Mouse (Mus musculus) hindbrain, embryonic 11.5 days (tissue): ENCODE measurements around the gene Gna11. TPM values are rescaled to one million over a fixed set of nuclear protein-coding genes. Genes with fewer than 3 reads are reported as not detected.
A peak's percentile ranks its signal among the peaks of the same experiment; 100 is the strongest.

Experiments
- ATAC-seq: fragments of 200-750 bp; cut with Nextera tagmentation; 2 replicates; pipeline ENCODE4 v1.8.0; 2017; ENCODE audit warnings: mild to moderate bottlenecking, moderate TSS enrichment, moderate library complexity; ENCODE audit not compliant: low FRiP score
- DNase-seq: peaks from one replicate; pipeline ENCODE4 v3.0.0-alpha.2; 2015; ENCODE audit warnings: low spot score
- H3K27ac ChIP-seq: fragments of 300-500 bp; sonication (generic); 2 replicates; pipeline ENCODE4 v1.5.1; 2014; ENCODE audit warnings: mild to moderate bottlenecking, low read depth, low read length
- H3K27me3 ChIP-seq: fragments of 300-500 bp; sonication (generic); 2 replicates; pipeline ENCODE4 v1.6.1; 2014; ENCODE audit warnings: mild to moderate bottlenecking, low read length, moderate library complexity, mixed read lengths; ENCODE audit not compliant: control insufficient read depth, insufficient read depth
- H3K36me3 ChIP-seq: fragments of 300-500 bp; sonication (generic); 2 replicates; pipeline ENCODE4 v1.6.1; 2014; ENCODE audit warnings: mild to moderate bottlenecking, low read length, moderate library complexity, mixed read lengths; ENCODE audit not compliant: control insufficient read depth, insufficient read depth
- H3K4me1 ChIP-seq: fragments of 300-500 bp; sonication (generic); replicated peaks from 2 replicates; pipeline ENCODE4 v1.6.1; 2014; ENCODE audit warnings: low read length, mixed read lengths; ENCODE audit not compliant: control insufficient read depth, insufficient read depth
- H3K4me2 ChIP-seq: fragments of 300-500 bp; sonication (generic); replicated peaks from 2 replicates; pipeline ENCODE4 v1.6.1; 2014; ENCODE audit warnings: mild to moderate bottlenecking, low read depth, low read length
- H3K4me3 ChIP-seq: fragments of 300-500 bp; sonication (generic); 2 replicates; pipeline ENCODE4 v1.5.1; 2014; ENCODE audit warnings: low read depth, low read length
- H3K9ac ChIP-seq: fragments of 300-500 bp; sonication (generic); 2 replicates; pipeline ENCODE4 v1.6.1; 2014; ENCODE audit warnings: low read depth, low read length
- H3K9me3 ChIP-seq: fragments of 300-500 bp; sonication (generic); 2 replicates; pipeline ENCODE4 v1.6.1; 2016; ENCODE audit warnings: low read length; ENCODE audit not compliant: control insufficient read depth
- whole genome bisulfite sequencing: fragments of 180-500 bp; shearing (Covaris S2); extraction: QIAGEN DNeasy Blood & Tissue Kit; methylation state at CpG from one replicate; pipeline ENCODE4 v1.1.7; 2014; 5-methylcytosine and 5-hydroxymethylcytosine counted together
- polyA plus RNA-seq: library from polyadenylated mRNA; unstranded; fragments of >200 nt; fragmentation: Nextera tagmentation; extraction: Ambion mirVana; gene quantifications from 2 replicates; pipeline ENCODE4 v1.2.1, GENCODE M21; 2014

Gene Gna11
- polyA plus RNA-seq, 1 experiment from 2014 or later: 57.3 TPM

DNA sequence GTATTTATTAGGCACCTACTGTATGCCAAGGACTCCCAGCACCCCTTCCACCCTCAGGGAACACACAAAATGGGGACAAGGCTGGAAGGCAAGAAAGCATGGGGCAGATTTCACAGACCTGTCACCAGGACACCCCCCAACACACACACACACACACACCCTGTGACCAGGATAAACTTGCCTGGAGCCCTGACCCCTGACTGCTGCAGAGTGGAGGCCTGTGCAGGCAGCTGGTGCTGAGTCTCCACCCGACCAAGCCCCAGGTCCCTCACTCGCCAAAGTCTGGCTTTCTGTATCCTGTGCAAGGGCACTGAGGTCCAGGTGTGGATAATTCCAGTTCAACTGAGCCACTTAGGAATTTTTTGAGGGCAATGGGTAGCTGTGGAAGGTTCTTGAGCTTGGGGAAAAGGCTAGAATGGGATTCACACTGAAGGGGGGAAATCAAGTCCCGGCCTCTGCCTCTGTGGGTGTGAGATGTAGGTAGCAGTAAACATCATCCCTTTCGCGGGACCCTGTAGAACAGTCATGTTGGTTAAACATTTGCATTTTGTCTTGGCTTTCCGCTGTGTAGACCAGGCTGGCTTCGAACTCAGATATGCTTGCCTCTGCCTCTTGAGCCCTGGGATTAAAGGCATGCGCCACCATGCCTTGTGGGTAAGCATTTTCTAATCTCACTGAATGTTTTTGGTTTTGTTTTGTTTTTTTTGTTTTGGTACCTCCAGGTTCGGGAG is 24.7 kb upstream of the Gna11 start:
- no peak overlapping the region for H3K4me2 ChIP-seq
- no peak for DNase-seq
- no peaks in the 10 kb centered on the region for H3K9me3 ChIP-seq
- no peak overlapping the region for H3K9ac ChIP-seq
- no peaks in the 10 kb centered on the region for H3K36me3 ChIP-seq
- H3K27me3 ChIP-seq: peaks cover 66% of the 10 kb centered on the region
- no peak overlapping the region for H3K4me3 ChIP-seq
- ATAC-seq: no peak
- 42% methylated on average over 9 of the region's 9 CpGs for WGBS
- H3K27ac ChIP-seq: peak overlapping the region; percentile 67
- H3K4me1 ChIP-seq: peaks cover 33% of the 10 kb centered on the region

DNA sequence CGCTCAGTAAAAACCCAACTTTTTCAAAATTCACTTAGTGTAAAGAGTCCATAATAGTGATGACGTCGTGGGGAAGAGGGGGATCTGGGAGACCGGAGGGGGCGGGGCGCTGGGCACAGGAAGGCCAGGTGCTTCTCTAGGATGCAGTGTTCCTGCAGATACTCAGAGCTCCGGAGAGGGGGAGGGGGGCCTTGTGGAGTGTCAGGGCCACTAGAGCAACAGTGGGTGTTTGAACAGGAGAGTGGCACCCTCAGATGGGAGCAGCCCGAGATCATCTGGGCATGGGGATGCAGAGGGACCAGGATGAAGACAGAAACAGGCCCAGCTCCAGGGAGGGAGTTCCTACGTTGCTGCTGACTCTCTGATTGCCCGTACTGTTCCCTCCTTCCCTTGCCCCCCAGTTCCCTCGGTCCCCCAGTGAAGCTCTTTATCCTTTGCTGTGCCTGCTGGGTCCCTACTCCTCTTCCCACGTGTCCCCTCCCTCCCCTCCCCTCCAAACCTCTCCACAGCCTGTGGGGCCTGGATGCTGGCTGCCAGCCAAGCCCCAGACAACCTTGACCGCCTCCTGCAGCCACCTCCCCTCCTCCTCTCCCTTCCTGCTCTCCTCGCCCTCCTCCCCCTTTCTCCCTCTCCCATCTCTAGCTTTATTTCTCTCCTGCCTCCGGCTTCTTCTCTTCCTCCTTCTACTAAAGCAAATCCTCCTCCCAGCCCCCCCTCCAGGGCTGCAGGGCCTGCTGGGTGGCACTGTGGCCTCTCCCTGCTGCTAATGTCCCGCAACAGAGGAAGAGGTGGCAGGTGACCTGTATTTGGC is 23.6 kb upstream of the Gna11 start:
- Histone ChIP-seq H3K36me3 (no peaks in the 10 kb centered on the region), H3K4me3 (no peak overlapping the region), H3K9ac (no peak overlapping the region), H3K27ac (peak overlapping the region; percentile 55; the same call in 1 of the 2 replicates), H3K9me3 (no peaks in the 10 kb centered on the region), H3K4me1 (peaks cover 40% of the 10 kb centered on the region), H3K27me3 (peaks cover 57% of the 10 kb centered on the region), H3K4me2 (no peak overlapping the region; the same call in 1 of the 2 replicates)
- ATAC-seq: no peak
- peak; percentile 72 for DNase-seq
- 9% methylated on average over 15 of the region's 16 CpGs for WGBS

DNA sequence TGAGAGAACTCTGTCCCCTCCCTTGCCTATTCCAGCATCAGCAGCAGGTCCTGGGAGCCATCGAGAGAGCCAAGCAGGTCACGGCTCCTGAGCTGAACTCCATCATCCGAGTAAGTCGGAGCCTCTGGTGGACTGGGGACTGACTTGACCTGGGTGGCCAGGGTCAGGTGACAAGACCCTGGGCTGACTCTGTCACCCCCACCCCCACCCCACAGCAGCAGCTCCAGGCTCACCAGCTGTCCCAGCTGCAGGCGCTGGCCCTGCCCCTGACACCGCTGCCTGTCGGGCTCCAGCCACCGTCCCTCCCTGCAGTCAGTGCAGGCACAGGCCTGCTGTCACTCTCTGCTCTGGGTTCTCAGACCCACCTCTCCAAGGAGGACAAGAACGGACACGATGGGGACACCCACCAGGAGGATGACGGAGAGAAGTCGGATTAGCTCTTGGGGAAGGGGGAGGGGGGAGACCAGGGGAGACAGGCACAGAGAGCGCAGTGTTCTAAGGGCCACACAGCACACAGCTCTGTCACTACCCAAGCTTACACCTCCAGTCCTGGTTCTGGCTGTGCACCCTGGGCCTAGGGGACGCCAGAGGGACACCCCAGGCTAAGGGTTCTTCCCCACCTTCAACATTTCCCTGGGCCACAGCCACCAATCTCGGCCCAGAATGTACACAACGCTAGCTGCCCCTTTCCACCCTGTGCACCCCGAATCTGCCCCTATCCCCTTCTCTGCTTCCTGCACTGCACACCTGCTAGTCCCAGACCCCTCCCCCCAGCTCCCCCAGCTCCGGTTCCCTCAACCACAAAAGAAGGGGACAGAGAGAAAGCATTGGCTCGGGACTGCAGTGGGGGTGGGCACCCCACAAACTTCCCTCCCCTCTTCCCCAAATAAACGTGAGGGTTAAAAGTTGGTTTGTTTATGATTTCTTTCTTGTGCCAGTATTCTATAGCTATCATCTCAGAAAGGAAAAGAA is 20.6 kb upstream of the Gna11 start:
- H3K36me3 ChIP-seq: no peaks in the 10 kb centered on the region
- peaks cover 40% of the 10 kb centered on the region for H3K27me3 ChIP-seq
- H3K9ac ChIP-seq: no peak overlapping the region
- H3K27ac ChIP-seq: no peak overlapping the region
- no peak overlapping the region for H3K4me3 ChIP-seq
- peaks cover 33% of the 10 kb centered on the region for H3K4me1 ChIP-seq
- ATAC-seq (no peak), DNase-seq (no peak)
- no peaks in the 10 kb centered on the region for H3K9me3 ChIP-seq
- 24% methylated on average over 20 of the region's 20 CpGs for WGBS
- H3K4me2 ChIP-seq: no peak overlapping the region

DNA sequence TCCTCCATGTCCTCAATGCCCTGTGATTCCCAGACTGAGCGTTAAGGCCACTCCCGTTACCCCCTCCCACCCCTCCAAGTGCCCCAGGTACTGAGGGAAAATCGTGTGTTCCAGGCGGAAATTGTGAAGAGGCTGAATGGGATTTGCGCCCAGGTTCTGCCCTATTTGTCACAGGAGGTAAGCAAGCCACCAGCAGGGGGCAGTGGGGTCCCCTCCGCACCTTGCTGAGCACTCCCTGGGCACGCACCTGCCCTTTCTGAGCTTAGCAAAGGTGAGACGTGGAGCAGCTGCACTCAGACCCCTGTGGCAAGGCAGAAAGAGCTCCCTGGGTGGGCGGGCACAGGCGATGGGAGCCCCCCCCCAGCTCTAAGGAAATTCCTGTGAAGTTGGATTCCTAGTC is 19.7 kb upstream of the Gna11 start:
- DNase-seq: peak; percentile 73
- Histone ChIP-seq H3K4me1 (peaks cover 27% of the 10 kb centered on the region), H3K9me3 (no peaks in the 10 kb centered on the region), H3K27me3 (peaks cover 39% of the 10 kb centered on the region), H3K4me2 (no peak overlapping the region), H3K27ac (no peak overlapping the region), H3K4me3 (no peak overlapping the region), H3K36me3 (no peaks in the 10 kb centered on the region), H3K9ac (no peak overlapping the region)
- ATAC-seq: no peak
- WGBS: 13% methylated on average over 10 of the region's 10 CpGs

DNA sequence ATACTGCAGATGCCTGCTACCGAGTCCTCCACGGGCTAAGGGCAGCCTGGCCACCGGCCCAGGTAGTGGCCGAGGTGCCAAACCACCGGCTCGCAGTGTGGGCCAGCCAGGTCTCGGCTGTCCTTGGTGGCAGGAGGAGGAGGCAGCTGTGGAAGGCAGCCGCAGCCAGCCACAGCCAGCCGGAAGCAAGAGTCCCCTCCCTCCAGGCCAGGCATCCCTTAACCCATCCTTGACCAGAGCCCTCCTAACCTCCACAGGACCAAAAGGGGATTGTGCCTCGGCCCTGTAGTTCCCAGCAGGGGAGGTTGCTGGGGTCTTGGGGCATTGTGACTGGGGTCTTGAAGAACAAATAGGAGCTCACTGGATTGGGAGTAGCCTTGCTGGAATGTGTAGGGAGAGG is 19.2 kb upstream of the Gna11 start:
- H3K9me3 ChIP-seq: no peaks in the 10 kb centered on the region
- no peak overlapping the region for H3K27ac ChIP-seq
- no peak overlapping the region for H3K9ac ChIP-seq
- H3K27me3 ChIP-seq: peaks cover 34% of the 10 kb centered on the region
- peaks cover 25% of the 10 kb centered on the region for H3K4me1 ChIP-seq
- WGBS: 1% methylated on average over 10 of the region's 10 CpGs
- H3K4me3 ChIP-seq: peak overlapping the region; percentile 12; the same call in 1 of the 2 replicates
- no peaks in the 10 kb centered on the region for H3K36me3 ChIP-seq
- H3K4me2 ChIP-seq: peak overlapping the region; percentile 21; the same call in 1 of the 2 replicates
- ATAC-seq: no peak
- DNase-seq: peak; percentile 49

DNA sequence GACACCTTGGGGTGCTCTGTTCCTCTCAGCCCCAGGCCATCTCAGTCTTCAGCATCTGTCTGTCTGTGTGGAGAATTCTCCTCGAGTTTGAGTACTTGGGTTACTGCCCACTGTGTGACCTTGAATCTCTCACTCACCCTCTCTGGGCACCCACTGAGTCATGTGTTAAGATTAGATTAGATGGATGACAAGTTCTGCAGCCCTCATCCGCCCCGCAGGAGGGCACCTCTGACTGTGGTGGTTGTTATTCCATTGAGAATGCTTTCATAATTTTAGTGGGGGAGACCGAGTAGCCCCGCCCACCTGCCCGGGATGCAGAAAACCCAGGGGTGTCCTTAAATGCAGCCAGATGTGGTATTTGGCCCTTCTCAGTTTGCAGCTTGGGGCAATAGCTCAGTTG is 18.5 kb upstream of the Gna11 start:
- peaks cover 31% of the 10 kb centered on the region for H3K27me3 ChIP-seq
- H3K4me2 ChIP-seq: peak overlapping the region; percentile 21; the same call in 1 of the 2 replicates
- WGBS: 47% methylated on average over 6 of the region's 6 CpGs
- no peak overlapping the region for H3K9ac ChIP-seq
- H3K4me1 ChIP-seq: peaks cover 21% of the 10 kb centered on the region
- no peaks in the 10 kb centered on the region for H3K36me3 ChIP-seq
- H3K27ac ChIP-seq: no peak overlapping the region
- no peaks in the 10 kb centered on the region for H3K9me3 ChIP-seq
- DNase-seq (no peak), ATAC-seq (no peak)
- no peak overlapping the region for H3K4me3 ChIP-seq

DNA sequence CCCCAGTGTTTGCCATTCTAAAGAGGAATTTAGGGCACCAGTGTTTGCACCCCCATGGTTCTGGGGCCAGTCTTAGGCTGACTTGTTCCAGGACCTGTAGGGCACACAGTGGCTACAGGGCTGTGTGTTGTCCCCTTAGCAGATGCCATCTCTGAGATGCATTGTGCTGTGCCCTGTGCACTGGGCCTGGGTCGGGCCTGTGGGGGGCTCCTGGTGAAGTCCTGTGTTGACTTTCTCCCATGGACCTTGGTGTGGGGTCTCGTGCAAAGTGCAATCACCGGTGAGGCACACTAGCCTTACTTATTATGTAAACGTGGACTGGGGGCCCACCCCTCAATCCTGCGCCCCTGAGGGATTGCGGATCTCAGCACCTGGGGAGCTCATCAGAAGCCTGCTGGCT is 17.4 kb upstream of the Gna11 start:
- DNase-seq (no peak), ATAC-seq (no peak)
- H3K4me3 ChIP-seq: no peak overlapping the region
- H3K27ac ChIP-seq: no peak overlapping the region
- H3K9me3 ChIP-seq: no peaks in the 10 kb centered on the region
- peaks cover 24% of the 10 kb centered on the region for H3K27me3 ChIP-seq
- no peak overlapping the region for H3K4me2 ChIP-seq
- peaks cover 19% of the 10 kb centered on the region for H3K4me1 ChIP-seq
- no peaks in the 10 kb centered on the region for H3K36me3 ChIP-seq
- H3K9ac ChIP-seq: no peak overlapping the region
- WGBS: 77% methylated on average over 6 of the region's 6 CpGs

DNA sequence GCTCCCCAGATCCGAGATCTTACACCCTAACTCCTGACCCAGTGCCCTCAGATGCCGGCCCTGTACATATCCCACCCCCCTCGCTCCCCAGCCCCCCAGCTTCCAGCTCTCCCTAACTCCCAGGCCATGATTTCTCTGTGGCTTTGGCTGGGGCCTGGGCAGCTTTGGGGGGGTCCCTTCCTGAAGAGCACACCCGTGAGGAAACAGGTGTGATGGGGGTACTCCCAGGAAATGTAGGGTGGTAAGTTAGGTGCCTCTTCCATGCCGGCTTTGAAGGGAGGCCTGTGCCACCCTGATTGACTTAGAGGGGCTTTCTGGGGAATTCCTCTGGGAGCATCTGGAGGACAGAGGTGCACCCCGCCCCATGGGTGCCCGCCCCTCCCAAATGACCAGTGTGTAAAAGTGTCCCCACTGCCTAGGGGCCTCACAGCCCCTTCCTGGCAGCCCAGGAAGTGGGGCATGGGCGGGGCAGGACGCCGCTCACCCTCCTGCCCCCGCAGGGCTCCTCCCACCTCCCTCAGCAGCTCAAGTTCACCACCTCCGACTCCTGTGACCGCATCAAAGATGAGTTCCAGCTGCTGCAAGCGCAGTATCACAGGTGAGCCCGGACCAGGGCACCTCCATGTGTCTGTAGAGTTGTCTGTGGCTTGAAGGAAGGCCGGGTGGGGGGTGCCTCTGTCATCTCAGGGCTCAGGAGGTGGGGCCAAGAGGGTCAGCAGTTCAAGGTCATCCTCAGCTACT is 15.9 kb upstream of the Gna11 start:
- peaks cover 19% of the 10 kb centered on the region for H3K4me1 ChIP-seq
- no peak for DNase-seq
- 20% methylated on average over 16 of the region's 16 CpGs for WGBS

More for the DNA sequence above, 15.9 kb upstream of the Gna11 start:
- Histone ChIP-seq H3K4me3 (peak overlapping the region; percentile 90), H3K27ac (no peak overlapping the region), H3K9ac (peak overlapping the region; percentile 99), H3K36me3 (no peaks in the 10 kb centered on the region), H3K9me3 (no peaks in the 10 kb centered on the region), H3K27me3 (peaks cover 10% of the 10 kb centered on the region), H3K4me2 (peak overlapping the region; percentile 92)
- no peak; the same call in 1 of the 2 replicates for ATAC-seq
